Mouse (Mus musculus): ENCODE results near the gene Rnf208.

DNA sequence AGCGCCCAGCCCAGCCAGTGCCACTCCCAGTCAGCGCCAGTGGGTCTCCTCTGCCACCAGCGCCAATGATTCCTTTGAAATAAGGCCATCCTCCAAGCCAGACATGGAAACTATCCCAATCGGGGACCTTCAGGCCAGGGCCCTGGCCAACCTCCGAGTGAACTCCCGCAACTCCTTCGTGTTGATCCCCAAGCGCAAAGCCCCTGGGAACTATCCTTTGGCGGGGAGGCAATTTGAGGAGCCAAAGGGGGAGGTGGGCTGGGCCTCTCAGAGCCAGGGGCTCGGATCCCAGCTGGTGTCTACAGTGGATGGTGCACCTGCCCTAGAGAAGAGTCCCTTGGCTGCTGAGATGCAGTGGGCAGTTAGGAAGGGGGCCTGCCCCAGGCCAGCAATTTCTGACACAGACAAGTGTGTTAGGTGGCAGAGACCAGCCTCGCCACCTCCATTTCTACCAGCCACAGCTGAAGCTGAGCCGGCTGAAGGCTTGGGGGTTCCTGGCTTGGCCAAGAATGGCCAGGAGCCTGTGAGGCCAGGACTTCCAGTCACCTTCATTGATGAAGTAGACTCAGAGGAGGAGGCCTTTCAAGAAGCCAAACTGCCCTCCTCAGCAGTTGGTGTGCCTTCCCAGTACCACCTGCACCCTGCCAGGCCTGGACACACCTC lies 21.7 kb downstream of the Rnf208 start:
- no peak for TF ChIP-seq CTCF (IDR thresholded peaks at IDR 0.05; ENCODE audit: borderline replicate concordance, control insufficient read depth, extremely low read depth, insufficient read depth, low read length, poor library complexity)
- no peak for TF ChIP-seq POLR2A (IDR thresholded peaks at IDR 0.05; ENCODE audit: control insufficient read depth, extremely low read depth, insufficient read depth, low read length, poor library complexity)

Data from thymus, adult 2 months (tissue).